Mouse (Mus musculus): ENCODE results near the gene Tom1l2. TPM values are rescaled to one million over a fixed set of nuclear protein-coding genes. Genes with fewer than 3 reads are reported as not detected.
A peak's percentile ranks its signal among the peaks of the same experiment; 100 is the strongest.

Gene Tom1l2
- polyA plus RNA-seq, 1 experiment from 2014 or later: 10.6 TPM

DNA sequence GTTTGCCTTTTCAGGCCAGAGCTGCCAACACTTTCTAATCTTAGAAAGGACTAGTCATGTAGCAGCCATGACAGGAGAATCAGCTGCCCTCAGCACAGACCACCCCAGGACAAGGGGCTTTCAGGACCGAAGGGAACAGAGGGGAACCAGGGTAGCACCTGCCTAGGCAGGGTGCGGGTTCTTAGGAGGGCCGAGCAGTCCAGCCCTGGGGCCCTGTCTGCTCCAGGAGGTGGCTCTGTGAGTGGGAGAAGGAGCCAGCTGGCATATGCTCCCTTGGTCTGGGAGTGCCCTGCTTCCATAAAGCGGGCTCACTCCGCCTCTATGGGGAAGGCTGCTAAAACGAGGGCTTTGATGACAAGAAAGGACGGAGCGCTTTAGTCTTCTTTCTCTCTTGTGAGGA, 119.5 kb downstream of the Tom1l2 start:
- Histone ChIP-seq H3K4me1 (ENCODE audit: control insufficient read depth, insufficient read depth, low read length) (no peaks in the 10 kb centered on the region), H3K9ac (ENCODE audit: low read length) (no peak overlapping the region), H3K9me3 (ENCODE audit: control insufficient read depth, low read length) (no peaks in the 10 kb centered on the region), H3K4me2 (ENCODE audit: low read depth, severe bottlenecking) (no peak overlapping the region), H3K36me3 (ENCODE audit: control insufficient read depth, insufficient read depth, low read length) (no peaks in the 10 kb centered on the region), H3K27ac (replicated peaks; ENCODE audit: low read depth, low read length) (no peak overlapping the region), H3K27me3 (ENCODE audit: control insufficient read depth, insufficient read depth, low read length) (no peaks in the 10 kb centered on the region), H3K4me3 (ENCODE audit: low read depth, low read length) (no peak overlapping the region)
- WGBS: 71% methylated on average over 8 of the region's 8 CpGs
- DNase-seq (ENCODE audit: low spot score) (no peak), ATAC-seq (ENCODE audit: insufficient number of reproducible peaks, low FRiP score, low TSS enrichment, low read depth) (no peak)

DNA sequence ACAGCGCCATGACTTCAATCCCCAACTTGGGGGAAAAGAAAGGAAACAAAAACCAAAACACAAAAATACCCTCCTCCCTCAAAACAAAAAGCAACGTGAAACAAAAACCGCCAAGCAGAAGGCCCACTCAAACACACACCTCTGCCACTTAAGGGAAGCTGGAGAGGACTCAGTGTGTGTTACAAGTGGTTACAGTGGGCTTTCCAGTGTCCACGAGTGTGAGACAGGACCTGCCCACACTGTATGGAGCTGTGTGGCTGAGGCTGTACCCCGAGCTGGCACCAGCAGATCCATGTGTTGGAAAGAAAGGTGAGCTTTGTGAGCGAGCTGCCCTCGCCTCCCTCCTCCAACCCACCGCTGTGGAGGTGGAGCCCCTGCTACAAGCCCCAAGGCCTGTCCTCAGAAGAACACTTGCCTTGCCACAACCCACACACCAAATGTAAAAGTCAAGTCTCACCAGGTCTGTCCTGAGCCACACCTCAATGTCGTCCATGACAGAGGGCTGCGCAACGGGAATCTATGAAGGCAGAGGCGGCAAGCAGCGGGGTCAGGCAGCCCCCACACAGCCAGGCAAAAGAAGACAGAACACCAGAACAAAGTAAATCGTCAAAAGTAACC, 120.2 kb downstream of the Tom1l2 start:
- H3K27ac ChIP-seq (replicated peaks; ENCODE audit: low read depth, low read length): no peak overlapping the region
- H3K36me3 ChIP-seq (ENCODE audit: control insufficient read depth, insufficient read depth, low read length): no peaks in the 10 kb centered on the region
- ATAC-seq (ENCODE audit: insufficient number of reproducible peaks, low FRiP score, low TSS enrichment, low read depth): no peak
- no peaks in the 10 kb centered on the region for H3K27me3 ChIP-seq (ENCODE audit: control insufficient read depth, insufficient read depth, low read length)
- H3K4me1 ChIP-seq (ENCODE audit: control insufficient read depth, insufficient read depth, low read length): no peaks in the 10 kb centered on the region
- 79% methylated on average over 14 of the region's 14 CpGs for WGBS
- no peak overlapping the region for H3K4me3 ChIP-seq (ENCODE audit: low read depth, low read length)
- H3K9ac ChIP-seq (ENCODE audit: low read length): no peak overlapping the region
- no peak for DNase-seq (ENCODE audit: low spot score)
- H3K9me3 ChIP-seq (ENCODE audit: control insufficient read depth, low read length): no peaks in the 10 kb centered on the region
- no peak overlapping the region for H3K4me2 ChIP-seq (ENCODE audit: low read depth, severe bottlenecking)

DNA sequence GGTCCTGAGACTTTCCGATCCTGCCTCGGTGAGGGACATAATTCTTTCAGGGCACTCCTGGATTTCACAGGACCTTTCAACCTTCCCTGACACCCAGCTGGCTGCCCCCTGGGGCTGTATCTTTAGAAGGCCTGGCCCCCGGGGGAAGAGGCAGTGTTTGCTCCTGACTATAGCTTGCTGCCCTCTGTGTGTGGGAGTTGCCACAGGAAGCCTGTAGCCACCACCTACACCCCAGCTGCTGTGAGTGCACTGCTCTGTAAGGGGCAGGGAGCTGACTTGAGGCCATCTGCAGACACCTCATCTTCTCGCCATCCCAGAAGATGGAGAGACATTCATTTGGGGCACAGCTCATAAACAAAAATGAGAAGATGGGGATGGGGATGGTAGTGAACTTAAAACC, 120.8 kb downstream of the Tom1l2 start:
- Histone ChIP-seq H3K4me3 (ENCODE audit: low read depth, low read length) (no peak overlapping the region), H3K36me3 (ENCODE audit: control insufficient read depth, insufficient read depth, low read length) (no peaks in the 10 kb centered on the region), H3K9ac (ENCODE audit: low read length) (no peak overlapping the region), H3K9me3 (ENCODE audit: control insufficient read depth, low read length) (no peaks in the 10 kb centered on the region), H3K4me1 (ENCODE audit: control insufficient read depth, insufficient read depth, low read length) (no peaks in the 10 kb centered on the region), H3K27me3 (ENCODE audit: control insufficient read depth, insufficient read depth, low read length) (no peaks in the 10 kb centered on the region), H3K4me2 (ENCODE audit: low read depth, severe bottlenecking) (no peak overlapping the region), H3K27ac (replicated peaks; ENCODE audit: low read depth, low read length) (no peak overlapping the region)
- ATAC-seq (ENCODE audit: insufficient number of reproducible peaks, low FRiP score, low TSS enrichment, low read depth) (no peak), DNase-seq (ENCODE audit: low spot score) (no peak)
- WGBS: 34% methylated on average over 4 of the region's 4 CpGs

DNA sequence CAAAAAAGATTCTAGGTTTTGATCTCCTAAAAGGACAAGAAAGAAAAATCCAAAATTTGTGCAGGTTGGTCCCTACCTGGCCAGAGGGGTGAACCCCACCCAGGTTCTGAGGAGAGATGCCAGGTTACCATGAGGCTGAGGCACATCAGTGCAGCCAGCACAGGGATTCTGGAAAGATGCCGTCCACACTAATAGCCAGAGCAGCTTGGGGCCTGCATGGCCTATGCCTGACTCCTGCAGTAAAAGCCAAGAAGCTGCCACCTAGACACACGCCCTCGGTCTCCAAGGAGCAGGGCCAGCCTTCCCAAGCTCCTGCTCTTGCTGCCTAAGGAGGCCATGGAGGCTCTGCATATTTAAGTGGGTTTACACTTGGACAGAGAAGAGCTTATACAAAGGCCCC, 121.4 kb downstream of the Tom1l2 start:
- H3K4me3 ChIP-seq (ENCODE audit: low read depth, low read length): no peak overlapping the region
- H3K27me3 ChIP-seq (ENCODE audit: control insufficient read depth, insufficient read depth, low read length): no peaks in the 10 kb centered on the region
- no peaks in the 10 kb centered on the region for H3K9me3 ChIP-seq (ENCODE audit: control insufficient read depth, low read length)
- ATAC-seq (ENCODE audit: insufficient number of reproducible peaks, low FRiP score, low TSS enrichment, low read depth): no peak
- no peak overlapping the region for H3K9ac ChIP-seq (ENCODE audit: low read length)
- 68% methylated on average over 3 of the region's 3 CpGs for WGBS
- H3K27ac ChIP-seq (replicated peaks; ENCODE audit: low read depth, low read length): no peak overlapping the region
- H3K36me3 ChIP-seq (ENCODE audit: control insufficient read depth, insufficient read depth, low read length): no peaks in the 10 kb centered on the region
- H3K4me1 ChIP-seq (ENCODE audit: control insufficient read depth, insufficient read depth, low read length): no peaks in the 10 kb centered on the region
- DNase-seq (ENCODE audit: low spot score): no peak
- H3K4me2 ChIP-seq (ENCODE audit: low read depth, severe bottlenecking): no peak overlapping the region

DNA sequence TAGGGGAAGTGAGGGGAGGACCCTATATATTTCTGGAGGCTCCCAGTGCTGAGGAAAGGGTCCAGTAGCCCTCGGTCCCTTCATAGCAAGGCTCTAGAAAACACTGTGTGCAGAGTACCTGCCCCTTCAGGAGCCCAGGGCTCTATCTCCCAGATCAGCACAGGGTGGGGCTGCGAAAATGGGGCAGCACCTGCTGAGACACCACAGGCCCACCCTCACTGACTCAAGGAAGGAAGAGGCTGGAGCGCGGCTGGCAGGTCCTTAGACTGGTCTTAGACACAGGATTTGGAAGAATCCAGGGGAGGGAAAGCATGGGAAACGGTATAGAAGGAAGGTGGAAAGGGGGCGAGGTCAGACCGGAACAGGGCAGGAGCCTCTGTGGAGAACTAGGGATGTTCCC, 122.2 kb downstream of the Tom1l2 start:
- 87% methylated on average over 7 of the region's 7 CpGs for WGBS
- no peak for DNase-seq (ENCODE audit: low spot score)
- no peak for ATAC-seq (ENCODE audit: insufficient number of reproducible peaks, low FRiP score, low TSS enrichment, low read depth)
- no peaks in the 10 kb centered on the region for H3K4me1 ChIP-seq (ENCODE audit: control insufficient read depth, insufficient read depth, low read length)
- no peaks in the 10 kb centered on the region for H3K9me3 ChIP-seq (ENCODE audit: control insufficient read depth, low read length)
- H3K4me3 ChIP-seq (ENCODE audit: low read depth, low read length): no peak overlapping the region
- no peak overlapping the region for H3K4me2 ChIP-seq (ENCODE audit: low read depth, severe bottlenecking)
- no peaks in the 10 kb centered on the region for H3K27me3 ChIP-seq (ENCODE audit: control insufficient read depth, insufficient read depth, low read length)
- H3K27ac ChIP-seq (replicated peaks; ENCODE audit: low read depth, low read length): no peak overlapping the region
- no peaks in the 10 kb centered on the region for H3K36me3 ChIP-seq (ENCODE audit: control insufficient read depth, insufficient read depth, low read length)
- no peak overlapping the region for H3K9ac ChIP-seq (ENCODE audit: low read length)

DNA sequence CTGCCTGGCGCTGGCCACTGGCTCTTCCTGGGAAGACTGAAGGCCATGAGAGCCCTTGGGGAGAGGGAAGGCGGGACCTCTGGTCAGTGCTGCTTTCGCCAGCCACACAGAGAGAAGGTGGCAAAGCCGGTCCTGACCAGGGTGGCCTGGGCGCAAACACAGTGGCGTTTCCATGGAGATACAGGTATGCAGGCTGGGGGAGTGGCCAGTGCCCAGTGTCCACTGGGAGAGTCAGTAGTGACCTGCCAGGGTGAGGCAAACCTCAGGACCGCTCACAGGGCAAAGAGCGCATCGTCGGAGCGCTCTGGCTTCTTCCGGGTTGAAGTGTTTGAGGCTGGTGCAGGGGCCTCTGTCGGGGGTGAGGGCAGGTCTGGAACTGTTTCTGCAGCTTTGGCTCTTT, 122.9 kb downstream of the Tom1l2 start:
- 76% methylated on average over 13 of the region's 13 CpGs for WGBS
- Histone ChIP-seq H3K9ac (ENCODE audit: low read length) (no peak overlapping the region), H3K27ac (replicated peaks; ENCODE audit: low read depth, low read length) (no peak overlapping the region), H3K4me1 (ENCODE audit: control insufficient read depth, insufficient read depth, low read length) (no peaks in the 10 kb centered on the region), H3K27me3 (ENCODE audit: control insufficient read depth, insufficient read depth, low read length) (no peaks in the 10 kb centered on the region), H3K9me3 (ENCODE audit: control insufficient read depth, low read length) (no peaks in the 10 kb centered on the region), H3K4me3 (ENCODE audit: low read depth, low read length) (no peak overlapping the region), H3K36me3 (ENCODE audit: control insufficient read depth, insufficient read depth, low read length) (no peaks in the 10 kb centered on the region), H3K4me2 (ENCODE audit: low read depth, severe bottlenecking) (no peak overlapping the region)
- no peak for DNase-seq (ENCODE audit: low spot score)
- no peak for ATAC-seq (ENCODE audit: insufficient number of reproducible peaks, low FRiP score, low TSS enrichment, low read depth)

DNA sequence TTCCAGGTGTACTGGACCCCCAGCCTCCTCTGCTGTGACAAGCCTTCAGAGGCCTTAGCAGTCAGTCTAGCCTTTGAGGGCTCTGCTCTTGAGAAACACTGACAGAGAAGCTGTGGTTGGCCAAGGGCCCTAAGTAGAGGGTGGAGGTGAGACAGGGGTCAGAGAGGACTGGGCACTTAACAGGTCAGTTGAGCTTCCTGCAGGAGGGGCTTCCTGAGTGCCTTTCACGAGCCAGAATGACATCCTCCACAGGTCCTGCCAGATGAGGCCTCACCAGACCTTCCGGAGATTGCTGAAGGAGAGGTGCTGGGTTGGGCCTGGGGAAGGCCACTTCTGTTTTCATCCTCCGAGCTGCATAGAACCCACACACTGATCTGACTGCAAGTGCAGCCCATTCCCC, 124.2 kb downstream of the Tom1l2 start:
- ATAC-seq (ENCODE audit: insufficient number of reproducible peaks, low FRiP score, low TSS enrichment, low read depth) (no peak), DNase-seq (ENCODE audit: low spot score) (no peak)
- Histone ChIP-seq H3K27me3 (ENCODE audit: control insufficient read depth, insufficient read depth, low read length) (no peaks in the 10 kb centered on the region), H3K9me3 (ENCODE audit: control insufficient read depth, low read length) (no peaks in the 10 kb centered on the region), H3K36me3 (ENCODE audit: control insufficient read depth, insufficient read depth, low read length) (no peaks in the 10 kb centered on the region), H3K27ac (replicated peaks; ENCODE audit: low read depth, low read length) (no peak overlapping the region), H3K4me2 (ENCODE audit: low read depth, severe bottlenecking) (no peak overlapping the region), H3K4me1 (ENCODE audit: control insufficient read depth, insufficient read depth, low read length) (no peaks in the 10 kb centered on the region), H3K4me3 (ENCODE audit: low read depth, low read length) (no peak overlapping the region), H3K9ac (ENCODE audit: low read length) (no peak overlapping the region)
- 58% methylated on average over 3 of the region's 3 CpGs for WGBS

DNA sequence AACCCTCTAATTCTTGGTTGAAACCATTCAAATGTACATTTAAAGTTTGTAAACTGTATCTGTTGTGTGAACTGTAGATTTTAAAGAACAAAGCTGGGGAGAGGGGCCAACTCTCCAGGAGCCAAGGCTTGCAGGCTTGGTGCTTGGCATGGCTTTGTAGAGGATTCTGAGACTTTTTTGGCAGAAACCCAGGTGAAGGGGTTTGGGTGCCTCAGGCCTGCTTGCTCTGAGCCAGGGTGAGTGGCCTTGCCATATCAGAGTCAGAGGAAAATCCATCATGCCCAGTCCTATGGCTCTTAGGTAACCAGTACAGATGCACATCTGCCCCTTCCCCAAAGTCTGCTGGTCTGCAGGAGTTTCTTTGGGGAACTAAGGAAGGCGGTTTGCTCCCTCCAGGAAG, 126.8 kb downstream of the Tom1l2 start:
- Histone ChIP-seq H3K9ac (ENCODE audit: low read length) (no peak overlapping the region), H3K4me2 (ENCODE audit: low read depth, severe bottlenecking) (no peak overlapping the region), H3K27me3 (ENCODE audit: control insufficient read depth, insufficient read depth, low read length) (no peaks in the 10 kb centered on the region), H3K9me3 (ENCODE audit: control insufficient read depth, low read length) (no peaks in the 10 kb centered on the region), H3K4me3 (ENCODE audit: low read depth, low read length) (no peak overlapping the region), H3K4me1 (ENCODE audit: control insufficient read depth, insufficient read depth, low read length) (peaks cover 5% of the 10 kb centered on the region; the same call in 1 of the 2 replicates), H3K36me3 (ENCODE audit: control insufficient read depth, insufficient read depth, low read length) (no peaks in the 10 kb centered on the region), H3K27ac (replicated peaks; ENCODE audit: low read depth, low read length) (no peak overlapping the region)
- WGBS: 69% methylated on average over 1 of the region's 1 CpGs
- ATAC-seq (ENCODE audit: insufficient number of reproducible peaks, low FRiP score, low TSS enrichment, low read depth) (no peak), DNase-seq (ENCODE audit: low spot score) (no peak)

DNA sequence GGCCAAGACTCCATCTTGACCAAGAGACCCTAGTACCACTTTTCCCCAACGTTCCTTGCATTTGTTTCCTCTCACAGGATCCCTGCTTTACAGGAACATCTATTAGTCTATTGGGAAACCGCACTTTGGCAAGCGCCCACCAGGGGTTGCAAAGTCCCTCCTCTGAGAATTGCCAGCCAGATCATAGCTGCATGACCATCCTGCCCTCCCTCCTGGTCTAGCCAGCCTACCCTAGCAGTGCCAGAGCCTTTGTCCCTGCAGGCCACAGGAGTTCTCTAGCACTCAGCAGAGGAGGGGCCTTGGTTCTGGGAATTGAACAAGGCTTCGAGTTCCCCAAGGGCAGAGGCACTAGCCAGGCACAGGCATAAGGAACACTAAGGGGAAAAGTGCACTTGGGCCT, 128.0 kb downstream of the Tom1l2 start:
- H3K9ac ChIP-seq (ENCODE audit: low read length): no peak overlapping the region
- no peaks in the 10 kb centered on the region for H3K36me3 ChIP-seq (ENCODE audit: control insufficient read depth, insufficient read depth, low read length)
- H3K27ac ChIP-seq (replicated peaks; ENCODE audit: low read depth, low read length): no peak overlapping the region
- ATAC-seq (ENCODE audit: insufficient number of reproducible peaks, low FRiP score, low TSS enrichment, low read depth): no peak
- peaks cover 5% of the 10 kb centered on the region; the same call in 1 of the 2 replicates for H3K4me1 ChIP-seq (ENCODE audit: control insufficient read depth, insufficient read depth, low read length)
- 52% methylated on average over 4 of the region's 4 CpGs for WGBS
- no peaks in the 10 kb centered on the region for H3K9me3 ChIP-seq (ENCODE audit: control insufficient read depth, low read length)
- H3K27me3 ChIP-seq (ENCODE audit: control insufficient read depth, insufficient read depth, low read length): no peaks in the 10 kb centered on the region
- H3K4me2 ChIP-seq (ENCODE audit: low read depth, severe bottlenecking): no peak overlapping the region
- DNase-seq (ENCODE audit: low spot score): peak; percentile 46
- no peak overlapping the region for H3K4me3 ChIP-seq (ENCODE audit: low read depth, low read length)

Data from limb, embryonic 11.5 days (tissue).